Mouse (Mus musculus) heart, postnatal 0 days (tissue): ENCODE data around the gene Bcorl1. TPM values are rescaled to one million over a fixed set of nuclear protein-coding genes. Genes with fewer than 3 reads are reported as not detected.

Experiments
- ATAC-seq: fragments of 200-750 bp; cut with Nextera tagmentation; 2 replicates; pipeline ENCODE4 v1.8.0; 2017; ENCODE audit warnings: low read depth, moderate number of reproducible peaks, moderate library complexity; ENCODE audit not compliant: insufficient read depth
- DNase-seq: peaks from one replicate; pipeline ENCODE4 v3.0.0-alpha.2; 2016; ENCODE audit warnings: low spot score
- H3K27ac ChIP-seq: fragments of 300-500 bp; sonication (generic); 2 replicates; pipeline ENCODE4 v1.5.1; 2014; ENCODE audit warnings: low read depth, mild to moderate bottlenecking
- H3K27me3 ChIP-seq: fragments of 300-500 bp; sonication (generic); 2 replicates; pipeline ENCODE4 v1.6.1; 2014; ENCODE audit warnings: low read length, mixed read lengths; ENCODE audit not compliant: control insufficient read depth, insufficient read depth
- H3K36me3 ChIP-seq: fragments of 300-500 bp; sonication (generic); replicated peaks from 2 replicates; pipeline ENCODE4 v1.6.1; 2014; ENCODE audit warnings: low read length, mixed read lengths; ENCODE audit not compliant: control insufficient read depth, insufficient read depth
- H3K4me1 ChIP-seq: fragments of 300-500 bp; sonication (generic); 2 replicates; pipeline ENCODE4 v1.6.1; 2014; ENCODE audit warnings: antibody characterized with exemption; ENCODE audit not compliant: control insufficient read depth, insufficient read depth
- H3K4me2 ChIP-seq: fragments of 300-500 bp; sonication (generic); 2 replicates; pipeline ENCODE4 v1.6.1; 2014; ENCODE audit warnings: low read depth, mild to moderate bottlenecking, low read length, moderate library complexity
- H3K4me3 ChIP-seq: fragments of 300-500 bp; sonication (generic); 2 replicates; pipeline ENCODE4 v1.5.1; 2014; ENCODE audit warnings: low read depth, low read length
- H3K9ac ChIP-seq: fragments of 300-500 bp; sonication (generic); replicated peaks from 2 replicates; pipeline ENCODE4 v1.6.1; 2014; ENCODE audit warnings: low read depth, low read length, mixed read lengths
- H3K9me3 ChIP-seq: fragments of 300-500 bp; sonication (generic); replicated peaks from 2 replicates; pipeline ENCODE4 v1.6.1; 2016; ENCODE audit warnings: low read length; ENCODE audit not compliant: control insufficient read depth
- CTCF ChIP-seq: IDR thresholded peaks from 2 replicates; pipeline ENCODE4 v1.5.1; 2016; ENCODE audit warnings: antibody characterized with exemption, control low read depth, low read depth
- EP300 ChIP-seq: IDR thresholded peaks from 2 replicates; pipeline ENCODE4 v1.6.1; 2016; ENCODE audit warnings: antibody characterized with exemption, low read depth
- WGBS: fragments of 180-500 bp; shearing (Covaris S2); extraction: QIAGEN DNeasy Blood & Tissue Kit; methylation state at CpG from one replicate; pipeline ENCODE4 v1.1.7; 2014; 5-methylcytosine and 5-hydroxymethylcytosine counted together
- polyA plus RNA-seq: library from polyadenylated mRNA; unstranded; fragments of >200 nt; fragmentation: Nextera tagmentation; extraction: Ambion mirVana; gene quantifications from 2 replicates; pipeline ENCODE4 v1.2.1, GENCODE M21; 2015
- total RNA-seq: library from RNA; depleted of rRNA; stranded (reverse); fragments of >200 nt; gene quantifications from 2 replicates; pipeline ENCODE4 v1.2.3, GENCODE M21; 2014; ENCODE audit warnings: low replicate concordance

Bcorl1 gene
- total and polyA plus RNA-seq, 2 experiments from 2014 or later = 2.0 to 7.2 TPM

GRCm38 (mm10) chrX:48441954-48442353 is 100.8 kb downstream of the Bcorl1 start:
- no peak overlapping the region for H3K4me2 ChIP-seq
- H3K4me1 ChIP-seq = peaks cover 7% of the 10 kb centered on the region; the same call in 1 of the 2 replicates
- no peak for TF ChIP-seq EP300
- no peak for TF ChIP-seq CTCF
- no peak overlapping the region for H3K27ac ChIP-seq
- DNase-seq (no peak), ATAC-seq (no peak)
- 54% methylated on average over 7 of the region's 7 CpGs for WGBS
- H3K36me3 ChIP-seq = no peaks in the 10 kb centered on the region
- no peaks in the 10 kb centered on the region for H3K27me3 ChIP-seq
- H3K4me3 ChIP-seq = no peak overlapping the region
- H3K9me3 ChIP-seq = no peaks in the 10 kb centered on the region
- no peak overlapping the region for H3K9ac ChIP-seq

GRCm38 (mm10) chrX:48444677-48445076 is 103.5 kb downstream of the Bcorl1 start:
- 71% methylated on average over 4 of the region's 4 CpGs for WGBS
- no peak for DNase-seq

GRCm38 (mm10) chrX:48449646-48450045 is 108.5 kb downstream of the Bcorl1 start:
- 36% methylated on average over 10 of the region's 10 CpGs for WGBS
- Histone ChIP-seq H3K27me3 (no peaks in the 10 kb centered on the region), H3K4me3 (no peak overlapping the region), H3K27ac (peak overlapping the region; percentile 70), H3K4me2 (peak overlapping the region; percentile 15; the same call in 1 of the 2 replicates), H3K36me3 (no peaks in the 10 kb centered on the region), H3K9me3 (no peaks in the 10 kb centered on the region; the same call in 1 of the 2 replicates), H3K4me1 (peaks cover 21% of the 10 kb centered on the region; the same call in 1 of the 2 replicates), H3K9ac (no peak overlapping the region)
- ATAC-seq = no peak
- no peak for DNase-seq
- TF ChIP-seq EP300 = no peak

More at GRCm38 (mm10) chrX:48444677-48445076, 103.5 kb downstream of the Bcorl1 start:
- Histone ChIP-seq H3K4me1 (0 out of 2 replicates have a peak, but pooled peaks cover 5% of the 10 kb centered on the region), H3K36me3 (no peaks in the 10 kb centered on the region), H3K4me2 (no peak overlapping the region), H3K9ac (no peak overlapping the region), H3K4me3 (no peak overlapping the region), H3K9me3 (no peaks in the 10 kb centered on the region), H3K27me3 (no peaks in the 10 kb centered on the region), H3K27ac (no peak overlapping the region)
- no peak for ATAC-seq
- TF ChIP-seq CTCF (no peak), EP300 (no peak)

- Histone ChIP-seq H3K27ac (peak overlapping the region; percentile 89), H3K9ac (peak overlapping the region; percentile 87; the same call in 1 of the 2 replicates), H3K4me2 (peak overlapping the region; percentile 68), H3K36me3 (no peaks in the 10 kb centered on the region), H3K9me3 (no peaks in the 10 kb centered on the region; the same call in 1 of the 2 replicates), H3K4me1 (peaks cover 21% of the 10 kb centered on the region; the same call in 1 of the 2 replicates), H3K4me3 (peak overlapping the region; percentile 75), H3K27me3 (no peaks in the 10 kb centered on the region)
- 26% methylated on average over 9 of the region's 9 CpGs for WGBS
- ATAC-seq (no peak), DNase-seq (no peak)
- no peak for TF ChIP-seq EP300
- TF ChIP-seq CTCF = no peak
Measured at GRCm38 (mm10) chrX:48452231-48452890, 111.2 kb downstream of the Bcorl1 start.

- H3K9ac ChIP-seq = peak overlapping the region; percentile 87
- ATAC-seq = no peak
- WGBS = 19% methylated on average over 40 of the region's 71 CpGs
Measured at GRCm38 (mm10) chrX:48452931-48453673, 111.9 kb downstream of the Bcorl1 start.

More at GRCm38 (mm10) chrX:48452931-48453673, 111.9 kb downstream of the Bcorl1 start:
- H3K4me2 ChIP-seq = peak overlapping the region; percentile 68
- H3K36me3 ChIP-seq = no peaks in the 10 kb centered on the region
- TF ChIP-seq CTCF (no peak), EP300 (no peak)
- H3K27ac ChIP-seq = peak overlapping the region; percentile 89
- peak overlapping the region; percentile 75 for H3K4me3 ChIP-seq
- no peaks in the 10 kb centered on the region for H3K27me3 ChIP-seq
- peaks cover 21% of the 10 kb centered on the region; the same call in 1 of the 2 replicates for H3K4me1 ChIP-seq
- H3K9me3 ChIP-seq = no peaks in the 10 kb centered on the region; the same call in 1 of the 2 replicates
- no peak for DNase-seq
